Mouse (Mus musculus) NIH3T3 (cell line): ENCODE results near the gene Asic2.
A peak's percentile ranks its signal among the peaks of the same experiment; 100 is the strongest.

Experiments used
- DNase-seq: peaks from one replicate; pipeline ENCODE4 v3.0.0-alpha.2; 2012; ENCODE audit warnings: low read depth

The Asic2 gene

GRCm38 (mm10) chr11:81954398-81954797 is 13.9 kb downstream of the Asic2 start:
- no peak for DNase-seq

DNA sequence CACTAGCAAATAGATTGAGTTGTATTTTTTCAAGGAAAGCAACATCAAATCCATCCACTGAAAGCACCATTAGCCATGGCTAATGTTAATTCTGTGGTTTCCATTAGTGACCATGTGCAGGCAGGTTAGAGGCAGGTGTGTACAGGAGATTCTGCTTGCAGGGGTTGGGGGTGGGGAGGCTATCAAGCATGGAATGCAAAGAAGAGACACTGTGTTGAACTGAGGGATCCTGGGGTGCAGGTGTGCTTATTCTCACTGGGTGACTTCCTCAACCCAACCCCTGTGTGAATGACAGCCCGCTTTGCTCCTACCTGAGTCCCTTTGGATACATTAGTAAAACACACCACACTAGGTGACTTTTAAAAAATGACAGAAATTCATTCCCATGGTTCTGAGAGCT is 20.2 kb downstream of the Asic2 start:
- no peak for DNase-seq

- peak; percentile 73 for DNase-seq
Observed at GRCm38 (mm10) chr11:81942167-81942566, 26.1 kb downstream of the Asic2 start.

DNA sequence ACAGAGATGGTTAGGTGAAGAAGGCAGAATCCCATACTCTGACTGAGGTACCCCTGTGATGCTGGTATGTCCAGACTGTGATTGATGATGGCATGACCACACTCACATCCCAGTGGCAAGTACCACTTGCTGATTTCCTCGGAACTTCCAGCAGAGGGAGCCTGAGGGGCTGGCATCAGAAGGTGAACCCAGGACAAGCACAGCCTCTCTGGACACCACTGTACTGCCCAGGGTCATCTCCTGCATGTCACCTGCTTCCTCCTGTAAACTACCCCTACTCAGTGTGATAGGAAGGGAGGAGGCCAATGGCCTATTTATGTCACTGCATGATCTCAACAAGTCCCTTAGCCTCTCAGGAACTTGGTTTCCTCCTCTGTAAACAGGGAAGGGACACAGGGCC is 27.3 kb downstream of the Asic2 start:
- peak; percentile 68 for DNase-seq

DNA sequence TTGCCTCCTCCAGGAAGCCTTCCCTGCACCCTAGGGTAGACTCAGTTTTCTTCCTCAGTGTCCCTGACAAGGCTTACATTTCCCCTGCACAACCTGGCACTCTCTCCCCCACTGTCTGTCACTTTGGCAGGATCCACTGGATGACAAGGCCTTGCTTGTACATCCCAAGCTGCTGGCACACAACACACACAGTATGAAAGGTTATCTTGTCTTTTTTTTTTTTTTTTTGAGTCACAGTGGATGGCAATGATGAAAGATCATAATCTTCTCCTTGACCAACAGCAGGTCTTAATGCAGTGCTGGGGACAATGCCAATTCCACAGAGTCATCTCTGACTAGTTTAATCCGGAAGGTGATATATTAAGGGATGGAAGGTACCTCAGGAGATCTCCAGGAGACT is 30.7 kb downstream of the Asic2 start:
- no peak for DNase-seq

- no peak for DNase-seq
Observed at GRCm38 (mm10) chr11:81926393-81926792, 41.9 kb downstream of the Asic2 start.

- DNase-seq, result no peak
Observed at GRCm38 (mm10) chr11:81923626-81924025, 44.6 kb downstream of the Asic2 start.

- DNase-seq, result peak; percentile 13
Observed at GRCm38 (mm10) chr11:81923096-81923495, 45.2 kb downstream of the Asic2 start.

- no peak for DNase-seq
Observed at GRCm38 (mm10) chr11:81915501-81915900, 52.8 kb downstream of the Asic2 start.

- no peak for DNase-seq
Observed at GRCm38 (mm10) chr11:81913071-81913470, 55.2 kb downstream of the Asic2 start.

DNA sequence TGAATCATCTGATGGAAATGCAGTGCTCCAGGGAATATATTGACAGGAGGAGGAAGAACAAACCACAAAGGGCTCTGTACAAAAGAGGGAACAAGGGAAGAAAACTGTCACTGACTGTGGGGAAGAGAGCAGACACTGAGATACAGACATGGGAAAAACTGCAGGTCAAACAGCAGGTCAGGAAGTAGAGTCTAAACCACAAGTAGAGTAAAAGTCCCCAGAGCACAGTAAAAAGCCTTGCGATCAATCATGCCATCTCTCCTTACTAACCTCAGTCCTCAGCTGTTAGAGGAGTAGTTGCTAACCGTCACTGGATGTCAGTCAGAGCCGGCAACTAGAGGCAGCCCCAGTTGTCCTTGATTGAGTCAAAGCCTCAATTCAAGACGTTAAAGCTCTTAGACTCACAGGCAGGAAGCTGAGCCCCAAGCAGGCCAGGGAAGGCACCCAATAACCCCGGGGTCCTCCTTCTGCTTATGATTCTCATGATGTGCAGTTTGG is 58.8 kb downstream of the Asic2 start:
- DNase-seq, result peak; percentile 29

GRCm38 (mm10) chr11:81908760-81909159 is 59.5 kb downstream of the Asic2 start:
- DNase-seq, result peak; percentile 70

DNA sequence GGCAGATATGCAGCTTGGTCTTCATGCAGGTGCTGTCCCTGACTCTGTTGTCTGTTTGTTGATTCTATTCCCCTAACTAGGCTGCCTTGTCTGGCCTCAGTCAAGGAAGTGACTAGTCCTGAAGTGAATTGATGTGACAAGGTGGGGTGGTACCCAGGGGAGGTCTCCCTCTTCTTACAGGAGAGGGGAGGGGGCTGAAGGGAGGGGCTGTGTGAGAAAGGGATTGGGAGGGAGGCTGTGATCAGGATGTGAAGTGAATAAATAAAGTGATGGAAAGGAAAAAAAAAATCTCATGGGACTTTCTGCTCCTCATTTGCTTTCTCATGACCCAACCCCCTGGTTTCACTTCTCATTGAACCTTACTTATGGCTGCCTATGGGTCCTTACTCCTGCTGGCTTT is 65.9 kb downstream of the Asic2 start:
- no peak for DNase-seq

- no peak for DNase-seq
Observed at GRCm38 (mm10) chr11:81897547-81898354, 70.5 kb downstream of the Asic2 start.

DNA sequence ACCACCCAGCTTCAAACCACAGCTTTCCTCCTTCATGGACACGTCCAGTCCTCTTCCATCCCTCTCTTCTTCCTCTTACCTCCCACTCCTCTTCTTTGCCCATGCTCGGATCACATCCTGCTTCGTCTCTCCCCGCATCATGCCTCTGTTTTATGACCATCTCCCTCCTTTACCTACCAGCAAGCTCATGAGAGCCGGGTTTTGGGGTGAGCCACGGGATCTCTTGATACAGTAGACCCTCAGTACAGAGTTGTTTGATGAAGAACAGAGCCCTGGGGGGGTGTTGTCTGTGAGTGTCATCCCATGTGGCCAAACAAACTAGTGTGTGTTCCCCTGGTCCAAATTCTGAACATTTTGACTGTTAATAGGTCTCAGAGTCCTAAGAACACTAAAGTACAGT is 71.7 kb downstream of the Asic2 start:
- DNase-seq, result no peak

GRCm38 (mm10) chr11:81871506-81872213 is 96.6 kb downstream of the Asic2 start:
- DNase-seq, result no peak

DNA sequence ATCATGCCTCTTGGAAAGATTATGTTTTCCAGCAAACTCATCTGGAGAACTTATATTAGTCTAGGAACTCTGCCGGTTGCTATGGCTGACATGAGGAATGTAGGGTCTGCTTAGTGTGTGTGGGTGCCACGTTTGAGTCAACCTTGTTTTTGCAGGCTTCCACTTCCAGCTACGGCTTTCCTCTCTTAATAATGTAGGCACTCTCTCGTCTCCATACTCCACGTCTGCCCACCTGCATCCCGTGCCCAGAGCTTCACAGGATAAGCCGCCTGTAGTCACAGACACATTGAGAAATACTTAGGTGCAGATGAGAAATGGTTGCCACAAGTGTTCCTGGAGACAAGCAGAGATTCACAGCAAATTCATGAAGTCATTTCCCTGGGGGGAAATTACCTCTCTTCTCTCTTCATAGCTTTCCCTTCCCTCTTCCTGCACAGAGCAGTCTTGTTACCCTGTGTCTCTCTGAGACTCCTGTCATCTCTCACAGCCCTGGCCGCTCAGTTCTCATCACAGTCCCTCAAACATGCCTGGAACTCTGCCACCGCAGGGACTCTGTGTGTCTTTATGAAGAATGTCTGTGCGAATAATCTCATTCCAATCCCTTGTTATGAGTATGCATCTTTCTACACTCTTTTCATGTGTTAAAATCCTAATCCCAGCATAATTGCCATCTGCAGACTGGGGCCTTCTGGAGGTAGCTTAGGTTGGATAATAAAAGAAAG is 102.4 kb downstream of the Asic2 start:
- DNase-seq, result no peak

- peak; percentile 2 for DNase-seq
Observed at GRCm38 (mm10) chr11:81860250-81860972, 107.8 kb downstream of the Asic2 start, which contains the start of gene 5530401A14Rik. 5530401A14Rik (plus strand) TSS chr11:81860673.

- DNase-seq, result no peak
Observed at GRCm38 (mm10) chr11:81847773-81848490, 120.3 kb downstream of the Asic2 start.

DNA sequence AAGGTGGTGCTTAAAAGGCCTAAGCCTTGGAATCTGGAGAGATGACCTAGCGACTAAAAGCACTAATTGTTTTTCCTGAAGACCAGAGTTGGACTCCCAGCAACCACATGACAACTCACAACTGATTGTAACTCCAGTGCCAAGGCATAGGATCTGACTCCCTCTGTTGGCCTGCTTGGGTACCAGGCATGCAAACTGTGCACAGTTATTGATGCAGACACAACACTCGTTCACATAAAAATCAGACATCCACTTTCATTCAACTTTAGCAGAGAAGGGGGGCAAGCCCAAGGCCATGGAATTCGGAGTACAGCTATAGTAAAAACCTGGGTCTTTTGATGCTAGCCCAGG is 122.6 kb downstream of the Asic2 start:
- DNase-seq, result no peak

DNA sequence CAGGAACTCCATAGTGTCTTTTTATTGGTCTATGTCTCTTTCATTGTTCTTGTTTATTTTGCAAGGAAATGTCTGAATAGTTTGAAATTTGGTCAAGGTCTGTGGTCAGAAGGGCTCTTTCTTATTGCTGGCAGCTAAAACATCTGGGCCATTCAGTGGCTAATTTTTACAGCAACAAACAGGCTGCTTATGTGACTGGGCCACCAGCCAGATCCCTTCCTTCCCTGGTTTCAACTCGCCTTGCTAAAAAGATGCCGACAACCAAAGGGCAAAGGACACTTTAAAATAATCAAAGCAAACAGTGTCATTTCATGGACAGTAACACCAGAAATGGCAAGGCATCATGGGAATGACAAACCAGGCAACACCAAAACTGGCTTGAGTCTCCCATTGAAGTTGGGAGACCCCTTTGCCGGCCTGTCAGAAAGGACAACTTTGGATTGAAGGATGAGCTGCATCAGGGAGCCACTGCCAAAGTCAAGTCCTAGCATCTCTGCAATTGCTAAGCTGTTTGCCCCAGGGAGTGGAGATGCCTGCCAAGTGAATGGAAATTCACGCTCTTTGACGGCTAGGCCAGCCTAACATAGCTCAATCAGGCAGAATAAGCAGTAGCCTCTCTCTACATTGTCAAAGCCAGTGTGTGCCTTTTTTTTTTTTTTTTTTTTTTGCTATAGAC is 123.1 kb downstream of the Asic2 start:
- DNase-seq, result peak; percentile 41
